Mouse (Mus musculus): Measurements from ENCODE around the gene Scn3a. TPM values are rescaled to one million over a fixed set of nuclear protein-coding genes. Genes with fewer than 3 reads are reported as not detected.

Scn3a gene
- polyA plus RNA-seq, 1 experiment from 2014 or later = 47.6 TPM

DNA sequence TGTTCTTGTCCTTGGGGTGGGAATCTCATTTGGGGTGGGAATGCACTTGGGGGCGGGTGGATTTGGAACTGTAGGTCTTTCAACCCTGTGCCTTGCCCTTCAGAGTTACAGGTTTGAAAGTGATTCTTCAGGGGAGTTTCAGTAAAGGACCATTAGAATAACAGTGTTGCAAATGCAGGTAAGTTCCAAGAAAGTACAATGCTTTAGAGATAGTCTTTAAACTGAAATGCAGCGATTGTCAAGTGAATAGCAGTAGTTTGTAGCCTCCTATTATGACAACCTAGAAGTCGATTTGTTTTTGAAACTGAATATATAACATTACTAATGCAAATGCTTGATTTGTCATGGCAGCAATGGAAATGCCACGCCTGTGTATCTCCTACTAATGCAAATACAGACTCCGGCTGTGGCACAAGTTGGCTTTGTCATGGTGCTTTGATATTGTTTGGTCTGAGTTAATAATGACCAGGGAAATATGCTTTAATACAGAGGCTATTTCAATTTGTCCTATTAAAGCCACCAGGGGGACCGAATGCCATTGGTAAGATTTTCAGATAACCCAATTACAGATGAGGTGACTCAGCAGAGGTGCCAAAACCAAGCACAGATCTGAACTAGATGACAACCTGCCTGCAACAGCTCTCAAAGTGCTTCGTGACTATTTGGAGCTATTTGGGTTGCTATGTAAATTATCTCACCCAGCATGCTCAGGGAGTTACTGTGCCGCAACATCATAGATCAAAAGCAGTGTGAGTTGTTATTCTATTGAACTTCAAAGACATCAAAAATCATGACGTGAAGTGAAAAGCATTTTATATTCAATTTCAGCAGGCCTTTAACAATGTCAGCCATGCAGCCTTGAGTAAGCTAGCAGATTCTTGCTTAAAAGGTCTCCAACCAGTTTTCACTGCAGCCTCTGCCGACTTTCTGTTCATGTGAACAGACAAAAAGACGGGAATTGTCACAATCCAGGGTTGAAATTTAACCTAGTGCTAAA, 145.9 kb downstream of the Scn3a start:
- Histone ChIP-seq H3K9ac (no peak overlapping the region), H3K9me3 (replicated peaks) (no peaks in the 10 kb centered on the region), H3K36me3 (no peaks in the 10 kb centered on the region), H3K27ac (peak overlapping the region; percentile 17; the same call in 1 of the 2 replicates), H3K4me2 (replicated peaks) (no peak overlapping the region), H3K27me3 (no peaks in the 10 kb centered on the region), H3K4me1 (peaks cover 11% of the 10 kb centered on the region; the same call in 1 of the 2 replicates), H3K4me3 (no peak overlapping the region)
- WGBS = 47% methylated on average over 11 of the region's 11 CpGs
- no peak for ATAC-seq (ENCODE audit: low FRiP score)

DNA sequence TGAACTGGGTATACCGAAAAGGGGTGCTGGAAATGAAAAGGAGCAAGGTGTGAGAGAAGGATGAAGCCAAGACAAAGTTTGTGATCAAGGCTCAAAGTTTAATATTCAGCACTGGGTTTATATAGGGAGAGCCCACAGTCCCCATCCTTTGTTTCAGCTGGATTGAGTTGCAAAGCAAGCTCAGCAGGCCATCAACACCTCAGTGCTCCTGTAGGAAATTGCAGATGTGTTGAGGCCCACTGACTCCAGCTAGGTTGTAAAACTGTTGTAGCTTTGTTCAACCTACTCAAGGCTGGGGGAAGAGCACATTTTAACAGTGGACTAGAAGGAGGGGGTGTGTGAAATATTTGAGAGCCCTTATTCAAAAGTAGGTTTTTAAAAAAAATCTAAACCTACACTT, 148.8 kb downstream of the Scn3a start:
- H3K36me3 ChIP-seq = no peaks in the 10 kb centered on the region
- no peak for ATAC-seq (ENCODE audit: low FRiP score)
- H3K27ac ChIP-seq = no peak overlapping the region
- no peaks in the 10 kb centered on the region for H3K9me3 ChIP-seq (replicated peaks)
- H3K27me3 ChIP-seq = no peaks in the 10 kb centered on the region
- no peak overlapping the region for H3K9ac ChIP-seq
- peaks cover 10% of the 10 kb centered on the region; the same call in 1 of the 2 replicates for H3K4me1 ChIP-seq
- no peak overlapping the region for H3K4me3 ChIP-seq
- WGBS = 45% methylated on average over 1 of the region's 1 CpGs
- no peak overlapping the region for H3K4me2 ChIP-seq (replicated peaks)

DNA sequence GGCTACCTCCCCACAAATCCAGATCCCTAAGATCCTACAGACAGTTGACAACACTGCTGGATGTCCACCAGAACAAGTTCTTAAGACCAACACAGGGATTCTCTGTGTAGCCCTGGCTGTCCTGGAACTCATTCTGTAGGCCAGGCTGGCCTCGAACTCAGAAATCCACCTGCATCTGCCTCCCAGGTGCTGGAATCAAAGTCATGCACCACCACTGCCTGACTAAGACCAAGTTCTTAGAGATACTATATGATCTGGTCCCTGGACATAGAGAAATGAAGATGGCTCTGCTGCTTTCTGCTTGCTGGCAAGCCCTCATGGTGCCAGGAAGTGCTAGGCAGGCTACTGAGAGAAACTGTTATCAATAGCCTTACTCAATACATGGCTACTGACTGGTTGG, 150.9 kb downstream of the Scn3a start:
- H3K27ac ChIP-seq = no peak overlapping the region
- no peak overlapping the region for H3K4me3 ChIP-seq
- WGBS = 96% methylated on average over 1 of the region's 1 CpGs
- no peaks in the 10 kb centered on the region for H3K9me3 ChIP-seq (replicated peaks)
- H3K27me3 ChIP-seq = no peaks in the 10 kb centered on the region
- no peaks in the 10 kb centered on the region for H3K36me3 ChIP-seq
- H3K9ac ChIP-seq = no peak overlapping the region
- no peak overlapping the region for H3K4me2 ChIP-seq (replicated peaks)
- peaks cover 4% of the 10 kb centered on the region; the same call in 1 of the 2 replicates for H3K4me1 ChIP-seq
- no peak for ATAC-seq (ENCODE audit: low FRiP score)

DNA sequence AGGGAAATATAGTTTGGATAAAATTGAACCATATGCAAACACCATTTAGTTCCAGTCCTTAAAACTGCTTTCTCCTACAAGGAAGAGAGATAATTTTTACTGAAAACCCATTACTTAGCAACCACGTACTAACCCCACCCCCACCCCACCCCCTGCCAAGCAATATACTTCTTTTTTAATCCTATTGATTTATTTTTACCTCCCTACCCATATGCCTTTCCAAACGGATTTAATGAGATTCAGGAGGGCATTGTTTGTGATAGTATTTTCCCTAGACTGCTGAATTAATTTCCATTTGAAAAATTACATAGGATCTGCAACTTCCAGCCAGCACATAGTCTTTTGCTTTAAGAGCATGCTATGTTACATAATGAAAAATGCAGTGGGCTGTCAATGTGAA, 152.1 kb downstream of the Scn3a start:
- no peaks in the 10 kb centered on the region; the same call in 1 of the 2 replicates for H3K4me1 ChIP-seq
- H3K4me2 ChIP-seq (replicated peaks) = peak overlapping the region; percentile 53
- no peak overlapping the region for H3K9ac ChIP-seq
- ATAC-seq (ENCODE audit: low FRiP score) = peak; percentile 53
- H3K9me3 ChIP-seq (replicated peaks) = no peaks in the 10 kb centered on the region
- no peaks in the 10 kb centered on the region for H3K27me3 ChIP-seq
- WGBS = 0% methylated on average over 2 of the region's 2 CpGs
- no peaks in the 10 kb centered on the region for H3K36me3 ChIP-seq
- no peak overlapping the region; the same call in 1 of the 2 replicates for H3K4me3 ChIP-seq
- peak overlapping the region; percentile 91 for H3K27ac ChIP-seq

DNA sequence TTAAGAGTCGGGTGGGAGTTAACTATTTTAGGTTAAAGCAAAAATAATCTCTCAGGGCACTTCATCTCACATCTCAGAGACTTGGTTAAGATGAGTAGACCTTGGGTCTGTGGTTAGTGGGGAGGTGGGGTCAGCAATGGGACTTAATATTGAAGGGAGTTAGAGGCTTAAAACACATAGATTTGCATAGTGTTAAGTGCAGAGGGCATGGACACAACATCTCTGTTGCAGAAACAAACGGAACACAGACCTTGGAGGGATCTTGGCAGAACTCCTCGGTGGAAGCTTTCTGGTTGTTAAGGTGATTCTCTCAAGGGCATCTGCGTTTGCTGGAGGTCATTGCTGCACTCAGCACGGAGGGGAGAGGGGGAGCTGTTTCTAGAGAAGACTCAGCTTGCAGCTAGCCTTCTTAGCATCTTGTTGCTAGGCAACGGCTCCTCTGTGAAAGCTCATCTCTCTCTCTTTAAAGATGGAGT, 152.6 kb downstream of the Scn3a start:
- Histone ChIP-seq H3K36me3 (no peaks in the 10 kb centered on the region), H3K27me3 (no peaks in the 10 kb centered on the region), H3K9ac (no peak overlapping the region), H3K4me3 (peak overlapping the region; percentile 1; the same call in 1 of the 2 replicates), H3K4me2 (replicated peaks) (peak overlapping the region; percentile 53), H3K9me3 (replicated peaks) (no peaks in the 10 kb centered on the region), H3K27ac (peak overlapping the region; percentile 91), H3K4me1 (no peaks in the 10 kb centered on the region; the same call in 1 of the 2 replicates)
- WGBS = 3% methylated on average over 6 of the region's 6 CpGs
- ATAC-seq (ENCODE audit: low FRiP score) = peak; percentile 89

DNA sequence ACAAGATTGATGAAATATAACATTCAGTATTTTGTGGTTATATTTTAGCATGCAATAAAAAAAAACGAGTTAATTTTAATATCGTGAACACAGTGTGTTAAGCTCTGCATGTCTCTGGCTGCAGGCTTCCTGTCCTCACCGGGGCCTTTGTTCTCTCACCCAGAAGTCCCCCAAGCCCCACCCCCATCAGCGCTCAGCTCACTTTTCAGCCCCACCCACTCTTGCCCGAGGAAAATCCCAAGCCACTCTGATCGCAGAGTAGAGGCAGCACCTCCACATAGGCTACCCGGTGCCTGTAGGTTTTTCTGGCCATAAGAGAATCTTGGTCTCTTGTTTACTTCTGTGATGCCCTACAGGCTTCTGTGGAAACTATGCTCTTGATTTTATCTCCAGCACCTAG, 153.2 kb downstream of the Scn3a start:
- Histone ChIP-seq H3K4me1 (no peaks in the 10 kb centered on the region; the same call in 1 of the 2 replicates), H3K36me3 (no peaks in the 10 kb centered on the region), H3K4me3 (peak overlapping the region; percentile 25), H3K9ac (no peak overlapping the region; the same call in 1 of the 2 replicates), H3K4me2 (replicated peaks) (peak overlapping the region; percentile 53), H3K9me3 (replicated peaks) (no peaks in the 10 kb centered on the region), H3K27ac (peak overlapping the region; percentile 91), H3K27me3 (no peaks in the 10 kb centered on the region)
- WGBS = under 1% methylated on average over 7 of the region's 7 CpGs
- peak; percentile 94 for ATAC-seq (ENCODE audit: low FRiP score)

DNA sequence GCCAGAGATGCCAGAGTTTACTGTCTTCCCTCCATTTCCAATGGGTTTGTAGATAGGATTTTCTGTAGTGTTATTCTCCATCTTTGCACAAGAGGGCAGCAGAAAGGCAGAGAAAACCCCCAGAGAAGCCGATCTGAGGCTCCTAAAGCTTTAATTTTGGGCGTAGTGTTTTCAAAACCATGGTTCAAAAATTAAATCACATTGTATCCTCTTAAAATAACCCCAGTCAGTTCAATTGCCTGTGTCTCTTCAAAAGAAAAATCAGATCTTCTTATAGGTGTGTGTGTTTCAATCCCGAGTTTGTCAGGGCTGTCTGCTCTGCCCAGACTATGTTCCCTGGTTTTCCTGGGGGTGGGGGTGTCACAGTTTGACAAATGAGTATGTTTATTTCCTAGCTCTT, 153.7 kb downstream of the Scn3a start:
- H3K4me2 ChIP-seq (replicated peaks) = peak overlapping the region; percentile 53
- WGBS = 2% methylated on average over 3 of the region's 3 CpGs
- ATAC-seq (ENCODE audit: low FRiP score) = peak; percentile 64

More for the DNA sequence above, 153.7 kb downstream of the Scn3a start:
- Histone ChIP-seq H3K4me1 (no peaks in the 10 kb centered on the region; the same call in 1 of the 2 replicates), H3K9me3 (replicated peaks) (no peaks in the 10 kb centered on the region), H3K9ac (peak overlapping the region; percentile 42; the same call in 1 of the 2 replicates), H3K4me3 (peak overlapping the region; percentile 25), H3K36me3 (no peaks in the 10 kb centered on the region), H3K27me3 (no peaks in the 10 kb centered on the region), H3K27ac (peak overlapping the region; percentile 91)

Other genes with a start within 250 kb of the Scn3a start
- gene Slc38a11, start 203.6 kb downstream of the Scn3a start, polyA plus RNA-seq (2016; fragmentation: Nextera tagmentation; extraction: Ambion mirVana) = 0.30 and 0.34 TPM in 2 replicates
- 18.2 and 21.3 TPM in 2 replicates for gene Scn2a, start 53.1 kb upstream of the Scn3a start, polyA plus RNA-seq (2016; fragmentation: Nextera tagmentation; extraction: Ambion mirVana)

Measured in hindbrain, embryonic 12.5 days (tissue).